Mouse (Mus musculus) hindbrain, embryonic 16.5 days (tissue): ENCODE data around the gene Gm4724. TPM values are rescaled to one million over a fixed set of nuclear protein-coding genes. Genes with fewer than 3 reads are reported as not detected.
"Not testable (repeated sequence)": the region's sequence is repeated elsewhere in the genome, so short reads cannot be mapped to it uniquely, and the experiment has no call there.

Experiments used
- ATAC-seq: fragments of 200-750 bp; cut with Nextera tagmentation; 2 replicates; pipeline ENCODE4 v1.8.0; 2017; ENCODE audit warnings: moderate TSS enrichment, moderate library complexity
- H3K27ac ChIP-seq: fragments of 300-500 bp; sonication (generic); 2 replicates; pipeline ENCODE4 v1.5.1; 2014; ENCODE audit warnings: low read depth, mild to moderate bottlenecking, control low read depth, low read length, moderate library complexity
- H3K27me3 ChIP-seq: fragments of 300-500 bp; sonication (generic); replicated peaks from 2 replicates; pipeline ENCODE4 v1.6.1; 2014; ENCODE audit warnings: low read length; ENCODE audit not compliant: control insufficient read depth, insufficient read depth
- H3K36me3 ChIP-seq: fragments of 300-500 bp; sonication (generic); 2 replicates; pipeline ENCODE4 v1.6.1; 2014; ENCODE audit warnings: mild to moderate bottlenecking, low read length, moderate library complexity, mixed read lengths; ENCODE audit not compliant: control insufficient read depth, insufficient read depth
- H3K4me1 ChIP-seq: fragments of 300-500 bp; sonication (generic); 2 replicates; pipeline ENCODE4 v1.6.1; 2014; ENCODE audit warnings: low read depth, low read length; ENCODE audit not compliant: control insufficient read depth, insufficient read depth
- H3K4me2 ChIP-seq: fragments of 300-500 bp; sonication (generic); 2 replicates; pipeline ENCODE4 v1.6.1; 2014; ENCODE audit warnings: mild to moderate bottlenecking, low read length, control low read depth, moderate library complexity
- H3K4me3 ChIP-seq: fragments of 300-500 bp; sonication (generic); 2 replicates; pipeline ENCODE4 v1.5.1; 2014; ENCODE audit warnings: mild to moderate bottlenecking, low read length, control low read depth, moderate library complexity
- H3K9ac ChIP-seq: fragments of 300-500 bp; sonication (generic); 2 replicates; pipeline ENCODE4 v1.6.1; 2014; ENCODE audit warnings: low read depth, mild to moderate bottlenecking, control low read depth, low read length, moderate library complexity
- H3K9me3 ChIP-seq: fragments of 300-500 bp; sonication (generic); 2 replicates; pipeline ENCODE4 v1.6.1; 2014; ENCODE audit warnings: mild to moderate bottlenecking, low read length, moderate library complexity; ENCODE audit not compliant: control insufficient read depth
- WGBS: fragments of 180-500 bp; shearing (Covaris S2); extraction: QIAGEN DNeasy Blood & Tissue Kit; methylation state at CpG from one replicate; pipeline ENCODE4 v1.1.7; 2014; 5-methylcytosine and 5-hydroxymethylcytosine counted together
- polyA plus RNA-seq: library from polyadenylated mRNA; unstranded; fragments of >200 nt; fragmentation: Nextera tagmentation; extraction: Ambion mirVana; gene quantifications from 2 replicates; pipeline ENCODE4 v1.2.1, GENCODE M21; 2015

Gene Gm4724
- polyA plus RNA-seq, result 20.0 and 32.4 TPM in 2 replicates

GRCm38 (mm10) chr2:175435707-175436106, at the start of gene Gm4724:
Gene Gm4724 (minus strand): TSS chr2:175435807.
- not testable (repeated sequence) for ATAC-seq, H3K36me3 ChIP-seq, H3K4me3 ChIP-seq, H3K27ac ChIP-seq, H3K9ac ChIP-seq, H3K4me1 ChIP-seq, H3K4me2 ChIP-seq, H3K27me3 ChIP-seq, H3K9me3 ChIP-seq
- WGBS, result no CpG with 5 or more reads among the region's 4 CpGs

- not testable (repeated sequence) for ATAC-seq
Observed at GRCm38 (mm10) chr2:175469685-175470084, 34.1 kb upstream of the Gm4724 start, which contains the start of gene Zfp965. Gene Zfp965 (plus strand): TSS chr2:175469985.

More at GRCm38 (mm10) chr2:175469685-175470084, 34.1 kb upstream of the Gm4724 start, which contains the start of gene Zfp965:
- not testable (repeated sequence) for H3K36me3 ChIP-seq, H3K9me3 ChIP-seq, H3K27ac ChIP-seq, H3K27me3 ChIP-seq, H3K9ac ChIP-seq, H3K4me1 ChIP-seq, H3K4me2 ChIP-seq, H3K4me3 ChIP-seq
- WGBS, result no CpG with 5 or more reads among the region's 6 CpGs

Other genes starting within 250 kb of the Gm4724 start
- 10.8 and 11.9 TPM in 2 replicates for gene Gm14391, start 228.9 kb downstream of the Gm4724 start, polyA plus RNA-seq
- gene Gm14440, start 160.7 kb downstream of the Gm4724 start, polyA plus RNA-seq, result not detected in 2 replicates
- gene Gm4631, start 97.6 kb downstream of the Gm4724 start, polyA plus RNA-seq, result 17.6 and 18.0 TPM in 2 replicates
- gene Zfp968, start 63.4 kb downstream of the Gm4724 start, polyA plus RNA-seq, result 3.4 and 4.9 TPM in 2 replicates
- gene Zfp965, start 34.2 kb upstream of the Gm4724 start, polyA plus RNA-seq, result 8.3 TPM in 2 replicates
- gene Gm11007, start 208.2 kb upstream of the Gm4724 start, polyA plus RNA-seq, result not detected in 2 replicates